8 mouse cellular contexts compared by ENCODE assay signal in the genomic region with DNA sequence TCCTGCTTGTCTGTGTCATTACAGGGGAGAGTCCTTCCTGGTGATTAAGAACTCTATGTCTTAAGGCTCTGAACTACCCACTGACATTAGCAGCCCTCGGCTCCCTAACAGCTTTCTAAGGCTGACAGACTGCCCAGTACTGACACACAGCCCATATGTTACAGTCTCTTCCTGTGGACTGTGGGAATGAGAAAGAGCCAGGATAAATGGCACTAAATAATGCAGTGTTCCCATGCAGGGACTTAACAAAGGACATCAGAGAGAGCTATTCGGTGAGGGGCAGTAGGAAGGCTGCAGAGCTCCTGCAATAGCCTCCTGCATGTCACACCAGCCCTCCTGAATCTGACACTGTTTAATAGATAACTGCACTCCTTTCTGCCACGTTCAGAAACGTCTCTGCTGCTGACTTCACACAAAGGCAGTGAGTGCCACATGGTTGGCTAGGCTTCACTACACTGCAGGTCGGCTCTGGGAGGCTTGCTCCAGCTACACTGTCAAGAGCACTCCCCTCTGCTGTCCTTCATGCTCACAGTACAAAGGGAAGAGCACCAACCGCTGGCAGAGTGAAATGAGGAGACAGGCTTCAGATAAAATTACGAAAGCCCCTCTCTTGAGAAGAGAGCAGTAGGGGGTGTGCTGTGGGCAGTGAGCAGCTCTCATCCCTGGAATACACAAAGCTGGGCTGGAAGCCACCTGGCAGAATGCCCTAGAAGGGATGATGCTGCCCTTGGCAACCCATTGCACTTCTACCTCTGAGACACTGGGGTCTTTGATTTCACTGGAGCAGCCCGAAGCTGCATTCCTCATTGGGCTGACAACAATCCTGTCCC. TPM values are rescaled to one million over a fixed set of nuclear protein-coding genes. Genes with fewer than 3 reads are reported as not detected.
DNase-seq lines count a peak whose midpoint lies in the region; ATAC-seq and TF ChIP-seq lines count a peak whose summit lies in the region.

No protein-coding gene starts in this region.

- 0 out of 2 replicates have a peak, but pooled peaks have one; percentile 5 for TF ChIP-seq CTCF in brain, embryonic 14.5 days (IDR thresholded peaks at IDR 0.05; ENCODE audit: borderline replicate concordance, extremely low read depth, insufficient read depth, insufficient read length)

- peak overlapping the region; percentile 10; the same call in 1 of the 2 replicates for H3K4me3 ChIP-seq in forebrain, embryonic 10.5 days
- no peak overlapping the region for H3K4me3 ChIP-seq in heart, embryonic 12.5 days
- no peak overlapping the region for H3K4me3 ChIP-seq in kidney, embryonic 15.5 days (replicated peaks)
- no peak overlapping the region for H3K4me3 ChIP-seq in limb, embryonic 12.5 days (replicated peaks)
- H3K4me3 ChIP-seq in midbrain, embryonic 16.5 days (ENCODE audit: low read depth, low read length) = no peak overlapping the region

- no peaks in the 10 kb centered on the region for H3K27me3 ChIP-seq in forebrain, embryonic 10.5 days (ENCODE audit: poor library complexity, severe bottlenecking)
- no peaks in the 10 kb centered on the region for H3K27me3 ChIP-seq in heart, embryonic 12.5 days (replicated peaks)
- H3K27me3 ChIP-seq in kidney, embryonic 15.5 days = no peaks in the 10 kb centered on the region
- H3K27me3 ChIP-seq in limb, embryonic 12.5 days = no peaks in the 10 kb centered on the region
- no peaks in the 10 kb centered on the region for H3K27me3 ChIP-seq in midbrain, embryonic 16.5 days (ENCODE audit: control insufficient read depth, insufficient read depth, low read depth, low read length)

- peak overlapping the region; percentile 84 for H3K27ac ChIP-seq in forebrain, embryonic 10.5 days
- peak overlapping the region; percentile 73 for H3K27ac ChIP-seq in heart, embryonic 12.5 days (ENCODE audit: poor library complexity, severe bottlenecking)
- H3K27ac ChIP-seq in kidney, embryonic 15.5 days = peak overlapping the region; percentile 89
- H3K27ac ChIP-seq in limb, embryonic 12.5 days = peak overlapping the region; percentile 46
- H3K27ac ChIP-seq in midbrain, embryonic 16.5 days (ENCODE audit: low read length) = peak overlapping the region; percentile 96

- TF ChIP-seq POLR2A in brain, embryonic 14.5 days (IDR thresholded peaks at IDR 0.05; ENCODE audit: borderline replicate concordance, extremely low read depth, insufficient read depth, insufficient read length, poor library complexity, severe bottlenecking) = no peak

- DNase-seq in brain, embryonic 14.5 days (ENCODE audit: low read depth) = peak; percentile 97
- DNase-seq in forebrain, embryonic 10.5 days (ENCODE audit: extremely low spot score, low spot score) = no peak
- DNase-seq in testis, postnatal 10 days (ENCODE audit: low spot score) = peak; percentile 89

- H3K36me3 ChIP-seq in forebrain, embryonic 10.5 days (replicated peaks) = no peaks in the 10 kb centered on the region
- H3K36me3 ChIP-seq in heart, embryonic 12.5 days = no peaks in the 10 kb centered on the region; the same call in 1 of the 2 replicates
- H3K36me3 ChIP-seq in kidney, embryonic 15.5 days = 0 out of 2 replicates have a peak, but pooled peaks cover 3% of the 10 kb centered on the region
- H3K36me3 ChIP-seq in limb, embryonic 12.5 days = 0 out of 2 replicates have a peak, but pooled peaks cover 3% of the 10 kb centered on the region
- no peaks in the 10 kb centered on the region for H3K36me3 ChIP-seq in midbrain, embryonic 16.5 days (ENCODE audit: control insufficient read depth, insufficient read depth, low read length)

- peak overlapping the region; percentile 43 for H3K4me2 ChIP-seq in heart, embryonic 12.5 days
- H3K4me2 ChIP-seq in kidney, embryonic 15.5 days = peak overlapping the region; percentile 6; the same call in 1 of the 2 replicates
- no peak overlapping the region for H3K4me2 ChIP-seq in limb, embryonic 12.5 days
- H3K4me2 ChIP-seq in midbrain, embryonic 16.5 days (ENCODE audit: low read length) = peak overlapping the region; percentile 31

- H3K9me3 ChIP-seq in forebrain, embryonic 10.5 days = 0 out of 2 replicates have a peak, but pooled peaks cover 4% of the 10 kb centered on the region
- 0 out of 2 replicates have a peak, but pooled peaks cover 7% of the 10 kb centered on the region for H3K9me3 ChIP-seq in heart, embryonic 12.5 days (replicated peaks)
- H3K9me3 ChIP-seq in kidney, embryonic 15.5 days (replicated peaks) = no peaks in the 10 kb centered on the region
- no peaks in the 10 kb centered on the region; the same call in 1 of the 2 replicates for H3K9me3 ChIP-seq in limb, embryonic 12.5 days
- H3K9me3 ChIP-seq in midbrain, embryonic 16.5 days (replicated peaks; ENCODE audit: control insufficient read depth, low read length, poor library complexity, severe bottlenecking) = no peaks in the 10 kb centered on the region

- peaks cover 39% of the 10 kb centered on the region for H3K4me1 ChIP-seq in forebrain, embryonic 10.5 days
- peaks cover 48% of the 10 kb centered on the region for H3K4me1 ChIP-seq in heart, embryonic 12.5 days (replicated peaks)
- H3K4me1 ChIP-seq in kidney, embryonic 15.5 days = peaks cover 59% of the 10 kb centered on the region
- H3K4me1 ChIP-seq in limb, embryonic 12.5 days (replicated peaks) = peaks cover 26% of the 10 kb centered on the region
- peaks cover 25% of the 10 kb centered on the region for H3K4me1 ChIP-seq in midbrain, embryonic 16.5 days (ENCODE audit: control insufficient read depth, insufficient read depth, low read length)

- peak; percentile 48; the same call in 1 of the 2 replicates for ATAC-seq in heart, embryonic 12.5 days (ENCODE audit: insufficient number of reproducible peaks, low FRiP score)
- ATAC-seq in kidney, embryonic 15.5 days (replicated peaks; ENCODE audit: low FRiP score) = peak; percentile 84
- no peak for ATAC-seq in limb, embryonic 12.5 days (ENCODE audit: insufficient number of reproducible peaks, insufficient read depth, low FRiP score, low TSS enrichment, low read depth)
- ATAC-seq in midbrain, embryonic 16.5 days = peak; percentile 95
- no peak for ATAC-seq in granulocyte monocyte progenitor cell, adult 5-6 weeks (replicated peaks; ENCODE audit: poor library complexity, severe bottlenecking)

- peak overlapping the region; percentile 50; the same call in 1 of the 2 replicates for H3K9ac ChIP-seq in heart, embryonic 12.5 days
- H3K9ac ChIP-seq in kidney, embryonic 15.5 days = no peak overlapping the region
- no peak overlapping the region for H3K9ac ChIP-seq in limb, embryonic 12.5 days (replicated peaks)
- H3K9ac ChIP-seq in midbrain, embryonic 16.5 days (ENCODE audit: low read depth, low read length) = peak overlapping the region; percentile 57

- WGBS in forebrain, embryonic 10.5 days = 18% methylated on average over 8 of the region's 8 CpGs
- WGBS in heart, embryonic 12.5 days = 17% methylated on average over 8 of the region's 8 CpGs
- 9% methylated on average over 8 of the region's 8 CpGs for WGBS in kidney, embryonic 15.5 days
- 26% methylated on average over 8 of the region's 8 CpGs for WGBS in limb, embryonic 12.5 days
- WGBS in midbrain, embryonic 16.5 days = under 1% methylated on average over 8 of the region's 8 CpGs

RNA-seq across cellular contexts. Expression of a gene that starts 41.5 kb away (rescaled TPM):
- polyA plus RNA-seq in brain, embryonic 14.5 days (2012; rRNA removed) = 69.3 and 82.1 TPM in 2 replicates
- 18.0 TPM in 2 replicates for polyA plus RNA-seq in forebrain, embryonic 10.5 days (2016; fragmentation: Nextera tagmentation; extraction: Ambion mirVana)
- polyA plus RNA-seq in heart, embryonic 12.5 days (2016; fragmentation: Nextera tagmentation; extraction: Ambion mirVana) = 28.9 and 32.1 TPM in 2 replicates
- 27.1 and 33.1 TPM in 2 replicates for polyA plus RNA-seq in kidney, embryonic 15.5 days (2015; fragmentation: Nextera tagmentation; extraction: Ambion mirVana)
- 21.6 and 24.3 TPM in 2 replicates for polyA plus RNA-seq in limb, embryonic 12.5 days (2016; fragmentation: Nextera tagmentation; extraction: Ambion mirVana)
- polyA plus RNA-seq in midbrain, embryonic 16.5 days (2015; fragmentation: Nextera tagmentation; extraction: Ambion mirVana) = 66.4 and 74.6 TPM in 2 replicates
- 14.1 and 16.8 TPM in 2 replicates for total RNA-seq in granulocyte monocyte progenitor cell, adult 5-6 weeks (2014; fragmentation: Nextera tagmentation)
- 3.3 and 5.0 TPM in 2 replicates for total RNA-seq in granulocyte monocyte progenitor cell, adult 5-6 weeks (2017)

RNA-seq across cellular contexts. Expression of a gene that starts 41.9 kb away (rescaled TPM):
- polyA plus RNA-seq in brain, embryonic 14.5 days (2012; rRNA removed) = 6.0 and 7.1 TPM in 2 replicates
- 1.5 and 1.6 TPM in 2 replicates for polyA plus RNA-seq in forebrain, embryonic 10.5 days (2016; fragmentation: Nextera tagmentation; extraction: Ambion mirVana)
- polyA plus RNA-seq in heart, embryonic 12.5 days (2016; fragmentation: Nextera tagmentation; extraction: Ambion mirVana) = 1.6 and 2.3 TPM in 2 replicates
- polyA plus RNA-seq in kidney, embryonic 15.5 days (2015; fragmentation: Nextera tagmentation; extraction: Ambion mirVana) = 1.7 and 2.6 TPM in 2 replicates
- 2.1 and 2.9 TPM in 2 replicates for polyA plus RNA-seq in limb, embryonic 12.5 days (2016; fragmentation: Nextera tagmentation; extraction: Ambion mirVana)
- 6.6 and 7.1 TPM in 2 replicates for polyA plus RNA-seq in midbrain, embryonic 16.5 days (2015; fragmentation: Nextera tagmentation; extraction: Ambion mirVana)
- 1.8 TPM in 1 of 2 replicates, not detected in the other for total RNA-seq in granulocyte monocyte progenitor cell, adult 5-6 weeks (2014; fragmentation: Nextera tagmentation)
- 0.52 and 1.2 TPM in 2 replicates for total RNA-seq in granulocyte monocyte progenitor cell, adult 5-6 weeks (2017)

Comparison
In these comparisons a context has a peak if more than half of its experiments do, and no peak if none do; other contexts are left out.
1. H3K27ac ChIP-seq: peak in every context shown above with its lines; median percentile 96 in midbrain, embryonic 16.5 days; 89 in kidney, embryonic 15.5 days; 84 in forebrain, embryonic 10.5 days; 73 in heart, embryonic 12.5 days; 46 in limb, embryonic 12.5 days.
2. ATAC-seq: peak in heart, embryonic 12.5 days (single experiment), kidney, embryonic 15.5 days (single experiment) and midbrain, embryonic 16.5 days (single experiment); none in limb, embryonic 12.5 days (single experiment) and granulocyte monocyte progenitor cell, adult 5-6 weeks (single experiment).
3. H3K9ac ChIP-seq: peak in heart, embryonic 12.5 days (single experiment) and midbrain, embryonic 16.5 days (single experiment); none in kidney, embryonic 15.5 days (single experiment) and limb, embryonic 12.5 days (single experiment).